Mouse (Mus musculus) liver, adult 2 months (tissue): ENCODE measurements around the gene Haspin. TPM values are rescaled to one million over a fixed set of nuclear protein-coding genes. Genes with fewer than 3 reads are reported as not detected.
A peak's percentile ranks its signal among the peaks of the same experiment; 100 is the strongest.

Source experiments
- DNase-seq: peaks from one replicate; pipeline ENCODE4 v3.0.0-alpha.2; 2011; ENCODE audit warnings: low read depth, low spot score; ENCODE audit errors: extremely low read depth
- H3K27ac ChIP-seq: fragments of 200-500 bp; replicated peaks from 2 replicates; pipeline ENCODE4 v1.5.1; 2012; ENCODE audit warnings: low read depth, mild to moderate bottlenecking, control low read depth, inconsistent platforms, low read length; ENCODE audit not compliant: insufficient read depth
- H3K27me3 ChIP-seq: fragments of 200-500 bp; 2 replicates; pipeline ENCODE4 v1.6.1; 2012; ENCODE audit warnings: mild to moderate bottlenecking, moderate library complexity, low read length, inconsistent platforms; ENCODE audit not compliant: control insufficient read depth, insufficient read depth
- H3K36me3 ChIP-seq: fragments of 200-500 bp; 2 replicates; pipeline ENCODE4 v1.6.1; 2012; ENCODE audit warnings: low read length, inconsistent platforms; ENCODE audit not compliant: control insufficient read depth, insufficient read depth
- H3K4me1 ChIP-seq: fragments of 200-500 bp; 2 replicates; pipeline ENCODE4 v1.6.1; 2011; ENCODE audit warnings: low read length; ENCODE audit not compliant: control insufficient read depth, insufficient read depth
- H3K4me3 ChIP-seq: fragments of 200-500 bp; 2 replicates; pipeline ENCODE4 v1.5.1; 2011; ENCODE audit warnings: low read depth, mild to moderate bottlenecking, control low read depth, low read length, moderate library complexity; ENCODE audit not compliant: insufficient read depth
- H3K79me2 ChIP-seq: fragments of 200-500 bp; 2 replicates; pipeline ENCODE4 v1.6.1; 2012; ENCODE audit warnings: inconsistent platforms, mild to moderate bottlenecking, low read length, moderate library complexity; ENCODE audit not compliant: control insufficient read depth, insufficient read depth
- H3K9ac ChIP-seq: fragments of 200-500 bp; 2 replicates; pipeline ENCODE4 v1.6.1; 2012; ENCODE audit warnings: low read depth, mild to moderate bottlenecking, control low read depth, inconsistent platforms, low read length
- CTCF ChIP-seq: fragments of 200-500 bp; IDR thresholded peaks from 2 replicates; pipeline ENCODE4 v1.5.1; 2011; ENCODE audit warnings: low read depth, low read length, control low read depth
- POLR2A ChIP-seq: fragments of 200-500 bp; IDR thresholded peaks from 2 replicates; pipeline ENCODE4 v1.6.1; 2011; ENCODE audit warnings: low read length, control low read depth; ENCODE audit not compliant: insufficient read depth; ENCODE audit errors: extremely low read depth
- WGBS: fragments of 180-500 bp; shearing (Covaris S2); methylation state at CpG from one replicate; pipeline ENCODE4 v1.1.7; 2018; 5-methylcytosine and 5-hydroxymethylcytosine counted together
- polyA plus RNA-seq: library from polyadenylated mRNA; depleted of rRNA; stranded (reverse); fragments of >200 nt; gene quantifications from 2 replicates; pipeline ENCODE4 v1.2.3, GENCODE M21; 2012
- total RNA-seq: library from RNA; depleted of rRNA; stranded (reverse); fragments of >200 nt; gene quantifications from 2 replicates; pipeline ENCODE4 v1.2.3, GENCODE M21; 2014

Haspin gene
- total and polyA plus RNA-seq, 2 experiments, result 0.26 to 0.55 TPM

DNA sequence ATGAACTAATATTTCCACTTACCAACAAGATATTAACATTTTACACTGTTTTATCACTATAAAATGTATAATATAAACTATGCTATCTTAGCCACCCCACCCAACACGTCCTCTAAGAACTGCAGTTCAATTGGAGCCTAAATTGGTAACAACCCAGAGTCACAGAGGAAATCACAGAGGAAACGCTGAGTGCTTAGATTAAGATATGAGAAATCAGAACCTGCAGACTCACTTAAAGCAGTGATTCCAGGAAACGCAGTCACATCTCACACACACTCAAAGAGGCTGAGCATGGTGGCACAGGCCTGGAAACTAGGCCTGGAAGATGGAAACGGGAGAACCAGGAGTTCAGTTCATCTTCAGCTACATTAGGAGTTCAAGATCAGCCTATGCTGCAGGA lies 36.8 kb downstream of the Haspin start:
- TF ChIP-seq CTCF, result no peak
- no peak for TF ChIP-seq POLR2A
- WGBS, result 68% methylated on average over 4 of the region's 4 CpGs
- H3K27me3 ChIP-seq, result no peaks in the 10 kb centered on the region
- no peaks in the 10 kb centered on the region for H3K79me2 ChIP-seq
- no peak for DNase-seq
- no peaks in the 10 kb centered on the region for H3K4me1 ChIP-seq
- no peak overlapping the region for H3K4me3 ChIP-seq
- H3K36me3 ChIP-seq, result no peaks in the 10 kb centered on the region
- H3K27ac ChIP-seq, result no peak overlapping the region
- H3K9ac ChIP-seq, result no peak overlapping the region

DNA sequence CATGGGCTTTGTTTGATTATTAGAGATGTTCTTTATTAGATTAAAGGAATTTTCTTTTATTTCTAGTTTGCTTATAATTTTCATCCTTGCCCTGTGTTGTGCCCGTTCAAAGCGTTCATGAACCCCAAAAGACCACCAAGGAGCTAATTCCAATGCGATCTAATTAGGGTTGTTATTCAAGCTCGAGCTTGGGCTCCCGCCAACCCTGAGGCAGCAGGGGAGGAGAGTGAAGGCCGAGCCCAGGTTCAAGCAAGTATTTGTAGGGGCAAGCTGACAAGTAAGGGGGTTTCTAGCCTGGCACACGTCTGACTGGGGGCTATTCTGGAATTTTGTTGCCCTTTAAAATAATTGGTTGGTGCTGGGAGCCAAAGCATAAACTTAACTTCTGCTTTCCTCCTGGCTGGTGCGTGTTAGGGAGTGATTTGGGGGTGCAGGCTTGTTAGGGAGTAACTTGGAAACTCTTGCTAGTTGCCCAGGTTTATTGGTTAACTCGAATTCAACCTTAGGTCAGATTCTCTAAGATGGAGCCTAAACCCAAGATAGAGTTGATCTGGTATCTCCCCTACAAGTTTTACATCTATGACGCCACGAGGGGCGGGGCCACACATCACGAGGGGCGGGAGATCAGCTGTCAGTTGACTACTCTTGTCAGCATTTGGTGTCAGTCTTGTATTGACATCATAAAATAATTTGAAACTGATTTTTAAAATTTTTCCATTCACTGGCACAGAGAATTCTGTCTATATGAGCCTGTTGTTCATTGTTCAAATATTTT lies 37.9 kb downstream of the Haspin start:
- no peak for DNase-seq
- Histone ChIP-seq H3K27ac (no peak overlapping the region), H3K4me3 (no peak overlapping the region), H3K79me2 (no peaks in the 10 kb centered on the region), H3K36me3 (no peaks in the 10 kb centered on the region), H3K9ac (no peak overlapping the region), H3K4me1 (no peaks in the 10 kb centered on the region), H3K27me3 (no peaks in the 10 kb centered on the region)
- 80% methylated on average over 14 of the region's 14 CpGs for WGBS
- TF ChIP-seq POLR2A (no peak), CTCF (no peak)

DNA sequence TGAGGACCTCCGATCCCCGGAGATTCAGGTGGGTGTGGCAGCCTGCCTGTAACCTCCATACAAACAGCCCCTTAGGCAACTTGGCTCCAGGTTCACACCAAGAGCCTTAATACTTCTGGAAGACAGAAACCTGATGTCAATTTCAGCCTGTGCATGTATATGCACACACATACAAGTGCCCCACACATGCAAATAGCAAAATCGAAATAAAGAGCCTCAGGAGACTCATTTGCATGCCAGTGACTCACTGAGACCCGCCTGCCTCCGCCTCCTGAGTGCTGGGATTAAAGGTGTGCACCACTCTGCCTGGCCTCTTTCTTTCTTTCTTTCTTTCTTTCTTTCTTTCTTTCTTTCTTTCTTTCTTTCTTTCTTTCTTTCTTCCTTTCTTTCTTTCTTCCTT lies 39.2 kb downstream of the Haspin start:
- H3K27me3 ChIP-seq, result no peaks in the 10 kb centered on the region
- no peak for TF ChIP-seq CTCF
- no peak for TF ChIP-seq POLR2A
- 71% methylated on average over 5 of the region's 5 CpGs for WGBS
- H3K79me2 ChIP-seq, result no peaks in the 10 kb centered on the region
- no peaks in the 10 kb centered on the region for H3K36me3 ChIP-seq
- no peak overlapping the region for H3K4me3 ChIP-seq
- no peak for DNase-seq
- no peaks in the 10 kb centered on the region for H3K4me1 ChIP-seq
- no peak overlapping the region for H3K27ac ChIP-seq
- H3K9ac ChIP-seq, result no peak overlapping the region

DNA sequence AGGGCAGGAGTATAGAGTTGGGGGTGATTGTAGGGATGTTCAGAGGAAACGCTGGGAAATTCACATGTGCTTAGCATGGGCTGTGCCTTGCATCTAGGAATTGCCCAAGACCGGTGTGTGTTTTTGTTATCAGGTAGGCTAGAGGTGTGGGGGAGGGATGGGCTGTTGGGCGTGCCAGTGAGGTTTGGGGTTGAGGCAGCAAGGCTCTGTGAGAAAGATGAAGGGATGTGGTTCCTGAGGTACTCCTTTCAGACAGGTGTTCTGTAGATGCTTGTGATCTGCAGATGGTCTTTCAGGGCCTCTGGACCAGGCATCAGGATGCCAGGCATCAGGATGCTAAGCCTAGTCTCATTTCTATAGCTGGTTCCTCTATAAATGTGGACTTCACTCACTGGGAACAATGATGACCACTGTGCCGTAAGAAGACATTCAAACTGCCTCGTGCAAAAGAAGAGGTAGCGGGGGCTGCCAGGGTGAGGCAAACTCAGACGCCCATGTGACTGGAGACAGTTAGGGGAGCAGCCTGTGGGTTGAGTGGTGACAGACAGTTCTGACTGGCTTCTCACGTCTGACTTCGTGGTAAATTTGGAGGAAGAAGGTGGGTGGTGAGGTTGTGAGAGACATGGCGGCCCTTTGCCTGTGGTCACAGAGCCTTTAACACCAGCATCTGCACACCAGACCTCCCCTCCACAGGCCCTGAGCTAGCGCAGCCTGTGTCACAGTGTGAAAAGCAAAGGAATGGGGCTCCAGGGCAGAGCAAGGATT lies 43.7 kb downstream of the Haspin start:
- Histone ChIP-seq H3K27me3 (no peaks in the 10 kb centered on the region), H3K4me3 (no peak overlapping the region), H3K27ac (no peak overlapping the region), H3K36me3 (no peaks in the 10 kb centered on the region), H3K9ac (no peak overlapping the region), H3K4me1 (no peaks in the 10 kb centered on the region), H3K79me2 (no peaks in the 10 kb centered on the region)
- TF ChIP-seq POLR2A (no peak), CTCF (no peak)
- DNase-seq, result no peak
- 82% methylated on average over 11 of the region's 11 CpGs for WGBS

DNA sequence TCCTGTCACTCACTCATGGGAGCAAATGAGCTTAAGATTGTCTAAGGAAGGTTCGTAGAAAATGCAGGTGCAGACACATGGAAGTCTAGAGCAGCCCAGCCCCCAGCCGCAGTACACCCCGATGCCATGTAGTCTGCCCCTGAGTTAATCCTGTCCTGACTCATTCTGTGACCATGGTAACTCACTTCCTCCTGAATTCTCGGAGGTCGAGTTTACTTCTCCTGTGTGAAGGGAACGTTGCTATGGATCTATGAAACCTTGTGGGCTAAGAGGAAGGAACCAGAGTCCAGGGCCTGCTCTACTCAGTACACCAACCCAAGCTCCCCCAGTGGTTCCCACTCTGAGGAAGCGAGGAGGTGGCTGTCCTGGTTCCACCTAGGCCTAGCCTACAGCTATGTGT lies 45.2 kb downstream of the Haspin start:
- WGBS, result 74% methylated on average over 7 of the region's 7 CpGs
- TF ChIP-seq POLR2A, result no peak
- TF ChIP-seq CTCF, result no peak
- no peak overlapping the region for H3K9ac ChIP-seq
- H3K27ac ChIP-seq, result no peak overlapping the region
- H3K79me2 ChIP-seq, result no peaks in the 10 kb centered on the region
- H3K27me3 ChIP-seq, result no peaks in the 10 kb centered on the region
- no peak overlapping the region for H3K4me3 ChIP-seq
- DNase-seq, result peak; percentile 26
- no peaks in the 10 kb centered on the region for H3K36me3 ChIP-seq
- H3K4me1 ChIP-seq, result no peaks in the 10 kb centered on the region

DNA sequence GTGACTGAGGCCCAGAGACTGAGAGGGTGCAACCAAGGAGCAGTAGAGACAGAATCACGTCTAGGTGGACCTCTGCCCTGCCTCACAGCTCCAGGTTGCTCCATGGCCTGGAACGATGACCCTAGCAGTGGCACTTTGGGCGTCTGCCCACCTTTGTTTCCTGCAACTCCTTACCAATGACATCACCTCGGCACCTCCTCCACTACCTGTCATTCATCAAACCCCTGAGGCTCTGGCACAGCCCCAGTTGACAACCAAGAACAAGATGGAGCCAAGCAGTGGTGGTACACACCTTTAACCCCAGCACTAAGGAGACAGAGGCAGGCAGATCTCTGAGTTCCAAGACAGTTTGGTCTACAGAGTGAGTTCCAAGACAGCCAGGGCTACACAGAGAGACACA lies 46.0 kb downstream of the Haspin start:
- Histone ChIP-seq H3K27me3 (no peaks in the 10 kb centered on the region), H3K27ac (no peak overlapping the region), H3K36me3 (no peaks in the 10 kb centered on the region), H3K79me2 (no peaks in the 10 kb centered on the region), H3K9ac (no peak overlapping the region), H3K4me3 (no peak overlapping the region), H3K4me1 (no peaks in the 10 kb centered on the region)
- 81% methylated on average over 4 of the region's 4 CpGs for WGBS
- TF ChIP-seq CTCF (no peak), POLR2A (no peak)
- no peak for DNase-seq
